Mouse (Mus musculus) spleen, adult 18-20 months (tissue): ENCODE measurements around the gene Susd5.
"Not testable (repeated sequence)": the region's sequence is repeated elsewhere in the genome, so short reads cannot be mapped to it uniquely, and the experiment has no call there.

Experiments
- DNase-seq, 2 experiments: peaks; one replicate each; pipeline ENCODE4 v3.0.0; 2022; ENCODE audit warnings: mixed read lengths in 2 of 2

Susd5 gene

DNA sequence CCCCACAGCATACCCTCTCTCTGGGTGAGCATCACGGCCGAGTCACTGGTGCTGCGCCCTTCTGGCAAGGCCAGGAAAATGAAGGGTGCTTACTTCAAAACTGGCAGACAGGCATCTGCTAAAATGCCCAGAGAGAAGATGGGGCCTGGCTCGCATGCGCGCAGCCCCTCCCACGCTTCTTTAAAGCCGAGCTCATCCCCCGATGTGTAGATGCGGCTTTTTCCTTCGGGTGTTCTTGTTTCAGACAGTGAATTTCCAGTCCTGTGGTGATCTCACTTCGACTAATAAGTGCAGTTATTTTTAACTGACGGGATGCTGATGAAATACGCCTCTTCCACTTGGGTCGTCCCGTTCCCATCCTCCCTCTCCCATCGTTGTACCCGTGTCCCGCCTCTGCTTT, 16.7 kb downstream of the Susd5 start:
- no peak for DNase-seq

GRCm38 (mm10) chr9:114086422-114086821, 29.5 kb downstream of the Susd5 start:
- DNase-seq: no peak

DNA sequence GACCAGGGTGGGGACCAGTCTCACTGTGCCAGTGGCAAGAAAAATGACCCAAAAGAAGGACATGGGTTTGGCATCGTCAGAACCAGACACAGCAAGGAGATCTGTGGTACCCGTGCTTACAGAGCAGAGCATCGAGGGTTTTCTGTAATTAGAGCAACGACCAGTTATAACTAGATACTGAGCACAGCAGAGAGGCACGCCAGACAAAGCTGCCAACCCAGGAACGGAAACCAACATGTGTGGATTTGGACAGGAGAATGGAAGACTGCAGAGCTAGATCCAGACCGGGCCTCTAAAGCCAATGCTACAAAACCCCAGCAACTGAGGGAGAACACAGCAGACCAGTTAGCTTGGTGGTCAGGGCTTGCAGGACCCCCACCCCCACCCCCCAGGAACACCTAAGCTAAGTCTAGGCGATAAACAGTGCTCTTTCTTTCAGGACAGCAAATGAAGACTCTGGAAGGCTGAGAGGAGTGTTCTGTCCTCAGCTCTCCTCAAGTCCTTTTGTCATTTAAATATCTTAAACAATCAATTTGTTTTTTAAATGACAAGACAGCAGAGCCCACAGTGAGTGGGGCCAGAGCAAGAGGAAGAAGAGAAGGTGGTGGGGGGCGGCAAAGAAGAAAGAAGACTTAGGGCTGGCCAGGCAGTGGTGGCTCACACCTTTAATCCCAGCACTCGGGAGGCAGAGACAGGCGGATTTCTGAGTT, 30.3 kb downstream of the Susd5 start:
- no peak for DNase-seq

DNA sequence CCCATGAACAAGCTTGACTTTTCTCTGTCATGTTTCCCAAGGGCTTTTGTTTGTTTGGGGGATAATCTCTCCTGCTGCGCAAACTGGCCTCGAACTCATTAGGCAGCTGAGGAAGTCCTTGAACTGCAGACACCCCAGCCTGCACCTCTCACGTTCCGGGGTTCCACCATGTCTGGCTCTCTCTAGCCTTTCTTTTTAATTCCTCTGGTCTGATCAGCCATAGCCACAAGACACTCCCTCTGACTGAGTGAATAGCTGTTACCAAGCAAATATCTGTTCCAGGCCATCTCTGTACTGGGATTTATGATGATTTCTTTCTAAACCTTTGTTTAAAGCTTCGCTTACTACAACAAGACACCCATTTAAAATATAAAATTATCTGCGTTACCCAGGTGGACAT, 31.9 kb downstream of the Susd5 start:
- not testable (repeated sequence) for DNase-seq

DNA sequence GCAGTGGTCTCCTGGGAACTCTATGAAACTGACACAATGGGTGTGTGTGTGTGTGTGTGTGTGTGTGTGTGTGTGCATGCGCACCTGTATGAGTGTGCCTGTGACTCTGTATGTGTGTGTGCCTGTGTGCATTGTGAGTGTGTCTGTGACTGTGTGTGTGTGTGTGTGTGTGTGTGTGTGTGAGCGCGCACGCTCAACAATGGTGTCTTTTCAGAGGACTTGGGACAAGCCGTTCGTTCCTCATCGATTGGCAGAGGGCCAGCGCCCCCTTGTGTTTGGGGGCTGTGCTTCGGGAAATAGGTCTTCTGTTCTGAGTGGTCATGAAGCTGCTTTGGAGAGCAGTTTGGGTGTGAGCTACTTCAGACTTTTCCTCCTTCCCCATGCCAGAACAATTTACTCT, 35.2 kb downstream of the Susd5 start:
- DNase-seq: not testable (repeated sequence)

- DNase-seq: no peak
Observed at GRCm38 (mm10) chr9:114094854-114095253, 37.9 kb downstream of the Susd5 start.

GRCm38 (mm10) chr9:114098716-114099302, 41.9 kb downstream of the Susd5 start:
- no peak for DNase-seq

GRCm38 (mm10) chr9:114110268-114110667, 53.3 kb downstream of the Susd5 start:
- no peak for DNase-seq

- DNase-seq: no peak
Observed at GRCm38 (mm10) chr9:114111161-114111560, 54.2 kb downstream of the Susd5 start.

- DNase-seq: no peak
Observed at GRCm38 (mm10) chr9:114112226-114112625, 55.3 kb downstream of the Susd5 start.

- DNase-seq: no peak
Observed at GRCm38 (mm10) chr9:114113911-114114623, 57.1 kb downstream of the Susd5 start.

DNA sequence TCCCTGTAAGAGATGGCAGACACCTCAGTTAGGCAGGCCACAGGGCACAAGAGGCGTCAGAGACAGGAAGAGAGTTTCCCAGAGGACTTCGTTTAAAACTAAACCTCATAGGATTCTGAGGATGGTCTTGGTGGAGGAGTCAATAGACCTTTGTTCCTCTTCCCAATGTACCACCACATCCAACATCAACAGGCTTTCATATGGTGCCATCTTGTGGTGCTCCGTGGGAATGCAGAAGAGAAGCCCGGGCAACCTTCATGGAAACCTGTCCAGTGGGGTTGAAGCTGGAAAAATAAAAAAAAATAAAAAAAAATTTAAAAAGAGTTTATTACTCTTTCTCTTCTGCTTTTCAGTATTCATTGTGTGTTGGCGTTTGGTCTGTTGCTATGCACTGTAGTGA, 59.7 kb downstream of the Susd5 start:
- peak in 1 of 2 experiments; percentile 38 for DNase-seq

- DNase-seq: not testable (repeated sequence)
Observed at GRCm38 (mm10) chr9:114122862-114123261, 65.9 kb downstream of the Susd5 start.

GRCm38 (mm10) chr9:114129273-114129835, 72.4 kb downstream of the Susd5 start:
- not testable (repeated sequence) for DNase-seq
